Mouse (Mus musculus) heart, adult 2 months (tissue): ENCODE data around the gene Akr1b3. TPM values are rescaled to one million over a fixed set of nuclear protein-coding genes. Genes with fewer than 3 reads are reported as not detected.

Source experiments
- DNase-seq, 2 experiments: peaks; one replicate each; pipeline ENCODE4 v3.0.0; 2021
- H3K27ac ChIP-seq: fragments of 200-600 bp; 2 replicates; pipeline ENCODE4 v1.8.1; 2022
- H3K27me3 ChIP-seq: fragments of 200-500 bp; 2 replicates; pipeline ENCODE4 v1.6.1; 2012; ENCODE audit warnings: mild to moderate bottlenecking, low read length, inconsistent platforms, mixed read lengths; ENCODE audit not compliant: control insufficient read depth, insufficient read depth
- H3K36me3 ChIP-seq: fragments of 200-500 bp; 2 replicates; pipeline ENCODE4 v1.6.1; 2012; ENCODE audit warnings: low read length, inconsistent platforms; ENCODE audit not compliant: control insufficient read depth, insufficient read depth
- H3K4me1 ChIP-seq: fragments of 200-500 bp; 2 replicates; pipeline ENCODE4 v1.6.1; 2011; ENCODE audit warnings: low read length; ENCODE audit not compliant: control insufficient read depth, insufficient read depth
- H3K4me3 ChIP-seq: fragments of 200-600 bp; 2 replicates; pipeline ENCODE4 v1.8.1; 2022
- H3K79me2 ChIP-seq: fragments of 200-500 bp; replicated peaks from 2 replicates; pipeline ENCODE4 v1.6.1; 2012; ENCODE audit warnings: mild to moderate bottlenecking, inconsistent platforms, low read length, moderate library complexity, mixed read lengths; ENCODE audit not compliant: control insufficient read depth, insufficient read depth
- H3K9ac ChIP-seq: fragments of 200-500 bp; 2 replicates; pipeline ENCODE4 v1.6.1; 2012; ENCODE audit warnings: low read depth, mild to moderate bottlenecking, control low read depth, inconsistent platforms, low read length, mixed read lengths
- CTCF ChIP-seq: fragments of 200-600 bp; IDR thresholded peaks from 2 replicates; pipeline ENCODE4 v1.8.1; 2022; ENCODE audit warnings: antibody characterized with exemption, mild to moderate bottlenecking, moderate library complexity
- EP300 ChIP-seq: fragments of 200-500 bp; IDR thresholded peaks from 2 replicates; pipeline ENCODE4 v1.6.1; 2011; ENCODE audit warnings: low read depth, low read length, control low read depth; ENCODE audit not compliant: insufficient read depth
- POLR2A ChIP-seq: fragments of 200-500 bp; IDR thresholded peaks from 2 replicates; pipeline ENCODE4 v1.6.1; 2011; ENCODE audit warnings: mild to moderate bottlenecking, low read depth, low read length, control low read depth; ENCODE audit not compliant: insufficient read depth
- WGBS: fragments of 180-500 bp; shearing (Covaris S2); methylation state at CpG from one replicate; pipeline ENCODE4 v1.1.7; 2018; 5-methylcytosine and 5-hydroxymethylcytosine counted together
- intact Hi-C: fragments of 180-260 bp; cut with DNase I; formaldehyde crosslinking; loops from one replicate; pipeline ENCODE4 v1.15.1; 2025
- polyA plus RNA-seq: library from polyadenylated mRNA; depleted of rRNA; stranded (reverse); fragments of >200 nt; gene quantifications from 2 replicates; pipeline ENCODE4 v1.2.3, GENCODE M21; 2012
- total RNA-seq, 2 experiments: library from RNA; stranded (reverse); gene quantifications; 2 replicates each; pipeline ENCODE4 v1.2.3; 2021

Gene Akr1b3
- total and polyA plus RNA-seq, 3 experiments: 266 to 352 (median 282) TPM

GRCm38 (mm10) chr6:34310023-34310595, 7.2 kb downstream of the Akr1b3 start:
- no peak for DNase-seq
- no peaks in the 10 kb centered on the region; the same call in 1 of the 2 replicates for H3K4me1 ChIP-seq
- H3K9ac ChIP-seq: no peak overlapping the region
- no peak overlapping the region for H3K4me3 ChIP-seq
- H3K79me2 ChIP-seq: no peaks in the 10 kb centered on the region
- H3K27me3 ChIP-seq: no peaks in the 10 kb centered on the region
- WGBS: 91% methylated on average over 11 of the region's 11 CpGs
- no peak overlapping the region for H3K27ac ChIP-seq
- H3K36me3 ChIP-seq: no peaks in the 10 kb centered on the region; the same call in 1 of the 2 replicates
- TF ChIP-seq POLR2A (no peak), CTCF (no peak), EP300 (no peak)
- intact Hi-C loops: no loop called here

GRCm38 (mm10) chr6:34309526-34309925, 7.8 kb downstream of the Akr1b3 start:
- intact Hi-C loops: no loop called here
- WGBS: 93% methylated on average over 6 of the region's 6 CpGs

DNA sequence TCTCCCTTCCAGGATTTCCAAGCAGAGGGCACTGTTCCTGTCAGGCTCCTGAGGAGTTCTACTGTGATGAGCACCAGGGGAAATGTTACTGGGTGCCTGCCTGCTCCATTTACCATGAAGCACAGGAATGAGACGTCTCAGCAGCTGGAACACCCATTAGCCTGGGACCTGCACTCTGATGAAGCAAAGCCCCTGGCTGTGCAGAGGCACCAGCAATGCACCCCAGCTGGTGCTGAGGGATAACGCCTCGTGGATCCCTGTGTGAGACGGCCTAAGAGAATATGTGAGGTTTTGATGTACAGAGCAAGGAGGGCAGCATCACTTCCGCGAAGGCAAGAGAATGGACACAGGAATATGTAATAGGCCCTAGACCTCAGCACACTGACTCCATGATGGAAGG, 10.5 kb downstream of the Akr1b3 start:
- Histone ChIP-seq H3K36me3 (no peaks in the 10 kb centered on the region), H3K27me3 (no peaks in the 10 kb centered on the region), H3K4me1 (peaks cover 4% of the 10 kb centered on the region), H3K27ac (no peak overlapping the region), H3K4me3 (no peak overlapping the region), H3K79me2 (no peaks in the 10 kb centered on the region), H3K9ac (no peak overlapping the region)
- TF ChIP-seq CTCF: no peak
- no peak for TF ChIP-seq EP300
- TF ChIP-seq POLR2A: no peak
- intact Hi-C loops: no loop called here
- 91% methylated on average over 6 of the region's 6 CpGs for WGBS
- no peak for DNase-seq

More at GRCm38 (mm10) chr6:34309526-34309925, 7.8 kb downstream of the Akr1b3 start:
- no peak for DNase-seq
- no peak overlapping the region for H3K27ac ChIP-seq
- no peak overlapping the region for H3K4me3 ChIP-seq
- H3K9ac ChIP-seq: no peak overlapping the region
- H3K4me1 ChIP-seq: peaks cover 3% of the 10 kb centered on the region
- H3K79me2 ChIP-seq: no peaks in the 10 kb centered on the region
- no peaks in the 10 kb centered on the region for H3K36me3 ChIP-seq
- H3K27me3 ChIP-seq: no peaks in the 10 kb centered on the region
- TF ChIP-seq CTCF: no peak
- no peak for TF ChIP-seq EP300
- no peak for TF ChIP-seq POLR2A

GRCm38 (mm10) chr6:34304675-34305241, 12.5 kb downstream of the Akr1b3 start:
- H3K9ac ChIP-seq: no peak overlapping the region
- intact Hi-C loops: no loop called here
- H3K27ac ChIP-seq: peak overlapping the region; percentile 54
- no peaks in the 10 kb centered on the region for H3K27me3 ChIP-seq
- 44% methylated on average over 10 of the region's 10 CpGs for WGBS
- H3K79me2 ChIP-seq: no peaks in the 10 kb centered on the region
- TF ChIP-seq CTCF: no peak
- TF ChIP-seq EP300: 0 out of 2 replicates have a peak, but pooled peaks have one; percentile 22
- DNase-seq: peak; percentile 59 to 61
- H3K36me3 ChIP-seq: no peaks in the 10 kb centered on the region
- H3K4me3 ChIP-seq: no peak overlapping the region
- H3K4me1 ChIP-seq: peaks cover 4% of the 10 kb centered on the region

GRCm38 (mm10) chr6:34297055-34297454, 20.2 kb downstream of the Akr1b3 start:
- no peaks in the 10 kb centered on the region for H3K36me3 ChIP-seq
- H3K9ac ChIP-seq: no peak overlapping the region
- no peak overlapping the region for H3K4me3 ChIP-seq
- H3K79me2 ChIP-seq: no peaks in the 10 kb centered on the region
- no peak overlapping the region for H3K27ac ChIP-seq
- peaks cover 1% of the 10 kb centered on the region; the same call in 1 of the 2 replicates for H3K4me1 ChIP-seq
- 84% methylated on average over 3 of the region's 3 CpGs for WGBS
- intact Hi-C loops: loop anchor here (10.0 kb wide), 1 partner anchor 458 kb away; no protein-coding TSS in a partner anchor
- DNase-seq: no peak
- no peak for TF ChIP-seq POLR2A
- no peak for TF ChIP-seq EP300
- TF ChIP-seq CTCF: no peak
- no peaks in the 10 kb centered on the region for H3K27me3 ChIP-seq

DNA sequence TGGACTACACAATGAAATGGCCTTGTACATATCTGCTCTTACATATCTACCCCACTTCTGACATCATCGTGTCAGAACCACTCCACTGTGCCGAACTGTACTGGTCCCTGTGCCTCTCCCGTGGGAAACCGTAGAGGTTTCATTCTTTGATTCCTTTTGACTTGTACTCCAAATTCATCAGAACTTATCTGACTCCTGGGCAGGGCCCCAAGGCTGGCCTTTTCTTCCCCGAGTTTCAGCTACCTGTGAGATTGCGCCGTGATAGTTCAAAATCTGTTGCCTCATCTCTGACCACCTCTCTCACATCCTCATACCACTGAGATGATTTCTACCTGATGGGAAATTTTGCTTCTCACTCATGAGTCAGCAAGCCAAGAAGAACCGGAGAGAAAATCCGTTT, 21.8 kb downstream of the Akr1b3 start:
- 83% methylated on average over 9 of the region's 9 CpGs for WGBS

More for the DNA sequence above, 21.8 kb downstream of the Akr1b3 start:
- no peak overlapping the region for H3K27ac ChIP-seq
- TF ChIP-seq CTCF (no peak), EP300 (no peak), POLR2A (no peak)
- H3K4me1 ChIP-seq: peaks cover 1% of the 10 kb centered on the region; the same call in 1 of the 2 replicates
- H3K79me2 ChIP-seq: no peaks in the 10 kb centered on the region
- H3K9ac ChIP-seq: no peak overlapping the region
- no peaks in the 10 kb centered on the region for H3K36me3 ChIP-seq
- no peaks in the 10 kb centered on the region for H3K27me3 ChIP-seq
- intact Hi-C loops: loop anchor here (10.0 kb wide), 1 partner anchor 459 kb away; no protein-coding TSS in a partner anchor
- no peak overlapping the region for H3K4me3 ChIP-seq
- DNase-seq: no peak
